Mouse (Mus musculus) hindbrain, embryonic 14.5 days (tissue): ENCODE measurements around the gene Fam207a. TPM values are rescaled to one million over a fixed set of nuclear protein-coding genes. Genes with fewer than 3 reads are reported as not detected.

Source experiments
- ATAC-seq: fragments of 200-750 bp; cut with Nextera tagmentation; 2 replicates; pipeline ENCODE4 v1.8.0; 2017; ENCODE audit warnings: moderate number of reproducible peaks, mild to moderate bottlenecking, moderate TSS enrichment, moderate library complexity; ENCODE audit not compliant: low FRiP score
- DNase-seq: peaks from one replicate; pipeline ENCODE4 v3.0.0-alpha.2; 2015; ENCODE audit warnings: low spot score
- H3K27ac ChIP-seq: fragments of 300-500 bp; sonication (generic); 2 replicates; pipeline ENCODE4 v1.5.1; 2014; ENCODE audit warnings: mild to moderate bottlenecking, moderate library complexity
- H3K27me3 ChIP-seq: fragments of 300-500 bp; sonication (generic); 2 replicates; pipeline ENCODE4 v1.6.1; 2014; ENCODE audit warnings: mild to moderate bottlenecking, low read length, mixed read lengths; ENCODE audit not compliant: control insufficient read depth, insufficient read depth
- H3K36me3 ChIP-seq: fragments of 300-500 bp; sonication (generic); replicated peaks from 2 replicates; pipeline ENCODE4 v1.6.1; 2014; ENCODE audit not compliant: control insufficient read depth, insufficient read depth
- H3K4me1 ChIP-seq: fragments of 300-500 bp; sonication (generic); replicated peaks from 2 replicates; pipeline ENCODE4 v1.6.1; 2014; ENCODE audit warnings: antibody characterized with exemption, low read length, mixed read lengths; ENCODE audit not compliant: control insufficient read depth, insufficient read depth
- H3K4me2 ChIP-seq: fragments of 300-500 bp; sonication (generic); replicated peaks from 2 replicates; pipeline ENCODE4 v1.6.1; 2014; ENCODE audit warnings: mild to moderate bottlenecking, moderate library complexity
- H3K4me3 ChIP-seq: fragments of 300-500 bp; sonication (generic); replicated peaks from 2 replicates; pipeline ENCODE4 v1.5.1; 2014; ENCODE audit warnings: mild to moderate bottlenecking, low read length
- H3K9ac ChIP-seq: fragments of 300-500 bp; sonication (generic); 2 replicates; pipeline ENCODE4 v1.6.1; 2014
- H3K9me3 ChIP-seq: fragments of 300-500 bp; sonication (generic); 2 replicates; pipeline ENCODE4 v1.6.1; 2016; ENCODE audit warnings: low read length; ENCODE audit not compliant: control insufficient read depth
- WGBS: fragments of 180-500 bp; shearing (Covaris S2); extraction: QIAGEN DNeasy Blood & Tissue Kit; methylation state at CpG from one replicate; pipeline ENCODE4 v1.1.7; 2014; 5-methylcytosine and 5-hydroxymethylcytosine counted together
- polyA plus RNA-seq: library from polyadenylated mRNA; unstranded; fragments of >200 nt; fragmentation: Nextera tagmentation; extraction: Ambion mirVana; gene quantifications from 2 replicates; pipeline ENCODE4 v1.2.1, GENCODE M21; 2014

Fam207a gene
- polyA plus RNA-seq, 1 experiment from 2014 or later: 37.7 TPM

- Histone ChIP-seq H3K4me2 (no peak overlapping the region), H3K36me3 (no peaks in the 10 kb centered on the region), H3K4me3 (no peak overlapping the region), H3K9me3 (no peaks in the 10 kb centered on the region), H3K27ac (no peak overlapping the region), H3K4me1 (no peaks in the 10 kb centered on the region), H3K9ac (no peak overlapping the region), H3K27me3 (no peaks in the 10 kb centered on the region)
- 94% methylated on average over 6 of the region's 6 CpGs for WGBS
- no peak for DNase-seq
- ATAC-seq: no peak
These were observed 48.2 kb downstream of the Fam207a start for GRCm38 (mm10) chr10:77467407-77467806.

GRCm38 (mm10) chr10:77465902-77466301, 49.7 kb downstream of the Fam207a start:
- Histone ChIP-seq H3K27me3 (no peaks in the 10 kb centered on the region), H3K9me3 (no peaks in the 10 kb centered on the region), H3K36me3 (no peaks in the 10 kb centered on the region), H3K4me1 (no peaks in the 10 kb centered on the region), H3K27ac (no peak overlapping the region), H3K4me2 (no peak overlapping the region), H3K4me3 (no peak overlapping the region), H3K9ac (no peak overlapping the region)
- 83% methylated on average over 5 of the region's 5 CpGs for WGBS
- ATAC-seq: no peak
- no peak for DNase-seq

GRCm38 (mm10) chr10:77464181-77464936, 51.2 kb downstream of the Fam207a start:
- 55% methylated on average over 10 of the region's 10 CpGs for WGBS
- DNase-seq (peak; percentile 37), ATAC-seq (no peak; the same call in 1 of the 2 replicates)

GRCm38 (mm10) chr10:77461161-77461560, 54.4 kb downstream of the Fam207a start:
- Histone ChIP-seq H3K4me2 (no peak overlapping the region), H3K9ac (no peak overlapping the region), H3K27ac (no peak overlapping the region), H3K36me3 (no peaks in the 10 kb centered on the region), H3K4me1 (no peaks in the 10 kb centered on the region), H3K27me3 (no peaks in the 10 kb centered on the region), H3K9me3 (no peaks in the 10 kb centered on the region), H3K4me3 (no peak overlapping the region)
- DNase-seq (no peak), ATAC-seq (no peak)
- 89% methylated on average over 8 of the region's 8 CpGs for WGBS

More at GRCm38 (mm10) chr10:77464181-77464936, 51.2 kb downstream of the Fam207a start:
- Histone ChIP-seq H3K27me3 (no peaks in the 10 kb centered on the region), H3K36me3 (no peaks in the 10 kb centered on the region), H3K4me3 (no peak overlapping the region), H3K27ac (no peak overlapping the region), H3K4me2 (no peak overlapping the region), H3K9me3 (no peaks in the 10 kb centered on the region), H3K9ac (no peak overlapping the region), H3K4me1 (no peaks in the 10 kb centered on the region)

GRCm38 (mm10) chr10:77457701-77458100, 57.9 kb downstream of the Fam207a start:
- WGBS: 84% methylated on average over 3 of the region's 3 CpGs
- Histone ChIP-seq H3K27me3 (no peaks in the 10 kb centered on the region), H3K4me2 (no peak overlapping the region), H3K36me3 (no peaks in the 10 kb centered on the region), H3K27ac (no peak overlapping the region), H3K4me1 (no peaks in the 10 kb centered on the region), H3K9me3 (no peaks in the 10 kb centered on the region), H3K9ac (no peak overlapping the region), H3K4me3 (no peak overlapping the region)
- ATAC-seq (no peak), DNase-seq (no peak)

- no peak for DNase-seq
- Histone ChIP-seq H3K9ac (no peak overlapping the region), H3K27me3 (no peaks in the 10 kb centered on the region), H3K9me3 (no peaks in the 10 kb centered on the region), H3K4me3 (no peak overlapping the region), H3K4me1 (no peaks in the 10 kb centered on the region), H3K27ac (no peak overlapping the region), H3K4me2 (no peak overlapping the region), H3K36me3 (no peaks in the 10 kb centered on the region)
- WGBS: 63% methylated on average over 7 of the region's 7 CpGs
- no peak for ATAC-seq
These were observed 59.1 kb downstream of the Fam207a start for GRCm38 (mm10) chr10:77456507-77456906.

GRCm38 (mm10) chr10:77455251-77456010, 60.2 kb downstream of the Fam207a start:
- ATAC-seq (no peak), DNase-seq (no peak)
- Histone ChIP-seq H3K4me2 (no peak overlapping the region), H3K27ac (no peak overlapping the region), H3K36me3 (no peaks in the 10 kb centered on the region), H3K9ac (no peak overlapping the region), H3K4me3 (no peak overlapping the region), H3K9me3 (no peaks in the 10 kb centered on the region), H3K27me3 (no peaks in the 10 kb centered on the region), H3K4me1 (no peaks in the 10 kb centered on the region)
- 85% methylated on average over 14 of the region's 14 CpGs for WGBS

- no peaks in the 10 kb centered on the region for H3K9me3 ChIP-seq
- 74% methylated on average over 6 of the region's 6 CpGs for WGBS
- no peaks in the 10 kb centered on the region for H3K27me3 ChIP-seq
- DNase-seq (no peak), ATAC-seq (no peak)
- H3K4me2 ChIP-seq: no peak overlapping the region
- no peak overlapping the region for H3K27ac ChIP-seq
- no peaks in the 10 kb centered on the region for H3K36me3 ChIP-seq
- no peak overlapping the region for H3K4me3 ChIP-seq
- no peaks in the 10 kb centered on the region for H3K4me1 ChIP-seq
- no peak overlapping the region for H3K9ac ChIP-seq
These were observed 60.8 kb downstream of the Fam207a start for GRCm38 (mm10) chr10:77454795-77455194.

- Histone ChIP-seq H3K27ac (no peak overlapping the region), H3K4me1 (no peaks in the 10 kb centered on the region), H3K9me3 (no peaks in the 10 kb centered on the region), H3K4me3 (no peak overlapping the region), H3K9ac (no peak overlapping the region), H3K4me2 (no peak overlapping the region), H3K27me3 (no peaks in the 10 kb centered on the region), H3K36me3 (no peaks in the 10 kb centered on the region)
- ATAC-seq: no peak
- WGBS: 86% methylated on average over 4 of the region's 4 CpGs
- DNase-seq: no peak
These were observed 63.8 kb downstream of the Fam207a start for GRCm38 (mm10) chr10:77451822-77452221.
